Mouse (Mus musculus): ENCODE results near the gene Cnksr3. TPM values are rescaled to one million over a fixed set of nuclear protein-coding genes. Genes with fewer than 3 reads are reported as not detected.

The Cnksr3 gene
- polyA plus RNA-seq (2012; rRNA removed), result 7.5 and 8.9 TPM in 2 replicates

GRCm38 (mm10) chr10:7211696-7212482 lies at the start of gene Cnksr3:
Gene Cnksr3 (minus strand): TSS chr10:7212237.
- no peak for DNase-seq (ENCODE audit: low read depth)

DNA sequence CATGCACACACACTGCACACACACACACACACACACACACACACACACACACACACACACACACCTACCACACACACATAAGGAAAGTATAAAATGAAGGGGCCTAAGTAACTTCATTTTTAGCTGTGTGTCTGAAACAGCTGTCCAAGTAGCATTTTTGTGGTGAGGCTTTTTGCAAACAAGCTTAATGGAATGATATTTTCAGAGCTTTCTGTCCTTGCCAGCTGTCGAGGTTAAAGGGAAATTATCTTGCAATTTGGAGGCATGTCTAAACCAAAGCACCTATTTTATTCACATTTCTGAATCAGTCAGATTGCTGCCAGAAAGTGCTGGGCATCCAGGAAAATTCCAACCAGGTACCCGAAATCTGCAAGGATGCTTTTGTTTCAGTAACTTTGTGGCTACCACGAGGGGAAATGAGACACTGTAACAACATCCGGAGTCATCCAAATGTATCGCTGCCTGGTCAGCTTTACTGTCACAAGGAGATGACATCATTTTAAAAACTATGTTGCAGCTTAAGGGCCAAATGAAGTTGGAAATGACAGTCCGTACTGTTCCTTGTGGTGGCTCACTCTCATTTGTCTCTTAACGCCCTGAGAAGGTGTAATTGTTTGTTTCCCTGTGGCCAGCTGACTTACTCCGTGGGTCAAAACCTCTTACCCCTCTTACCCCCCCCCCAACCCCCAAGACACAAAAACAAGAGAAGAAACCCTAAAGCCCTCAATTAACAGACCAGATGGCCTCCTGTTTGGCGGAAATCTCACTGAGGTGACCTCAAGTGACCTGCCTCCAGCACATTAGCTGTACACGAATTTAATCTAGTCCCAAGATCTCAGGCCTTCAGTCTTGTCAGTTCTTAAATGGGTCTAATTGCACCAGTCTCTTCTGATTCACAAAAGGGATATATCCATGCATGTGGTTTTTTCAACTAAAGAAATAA lies 48.4 kb upstream of the Cnksr3 start:
- DNase-seq (ENCODE audit: low read depth), result no peak

GRCm38 (mm10) chr10:7258607-7259006 lies 46.6 kb upstream of the Cnksr3 start:
- no peak for DNase-seq (ENCODE audit: low read depth)

DNA sequence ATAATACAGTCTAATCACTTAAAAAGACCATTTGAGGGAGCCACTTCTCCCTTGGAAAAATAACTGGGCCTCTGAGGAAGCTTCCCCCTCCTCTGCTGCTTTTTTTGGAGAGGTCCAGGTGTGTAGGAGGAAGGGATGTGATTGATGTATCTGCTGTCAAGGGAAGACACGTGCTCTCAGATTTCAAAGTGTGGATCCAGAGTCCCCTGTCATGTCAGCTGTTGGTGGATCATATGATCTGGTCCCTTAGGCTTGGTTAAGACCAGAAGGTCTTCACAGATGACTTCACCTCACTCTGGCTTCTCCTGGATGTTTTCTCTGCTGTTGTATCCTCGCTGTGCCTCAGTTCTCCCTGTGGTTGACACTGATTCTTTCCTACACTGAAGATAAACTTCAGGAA lies 38.4 kb upstream of the Cnksr3 start:
- no peak for DNase-seq (ENCODE audit: low read depth)

GRCm38 (mm10) chr10:7234601-7235000 lies 22.6 kb upstream of the Cnksr3 start:
- DNase-seq (ENCODE audit: low read depth), result no peak

GRCm38 (mm10) chr10:7217551-7218127 lies 5.6 kb upstream of the Cnksr3 start:
- no peak for DNase-seq (ENCODE audit: low read depth)

DNA sequence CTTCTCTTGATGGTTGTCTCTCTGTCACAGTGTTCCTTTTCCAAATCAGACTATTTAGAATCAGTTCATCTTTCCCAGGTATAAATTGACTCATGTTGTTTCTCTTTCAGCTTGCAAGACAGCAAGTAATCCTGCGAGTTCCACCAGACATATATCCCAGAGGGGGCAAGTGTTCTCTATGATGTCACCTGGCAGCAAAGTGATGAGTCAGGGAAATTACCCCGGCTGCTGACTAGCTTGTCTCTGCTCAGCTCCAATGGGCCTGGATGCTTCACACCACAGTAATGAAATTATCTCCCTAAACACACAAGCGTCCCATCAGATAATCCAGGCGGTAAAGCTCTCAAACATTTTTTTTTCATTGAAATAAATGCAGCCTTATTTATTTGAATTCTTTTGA lies 2.7 kb upstream of the Cnksr3 start:
- no peak for DNase-seq (ENCODE audit: low read depth)

- no peak for DNase-seq (ENCODE audit: low read depth)
These were observed 1.1 kb upstream of the Cnksr3 start for GRCm38 (mm10) chr10:7213066-7213630.

DNA sequence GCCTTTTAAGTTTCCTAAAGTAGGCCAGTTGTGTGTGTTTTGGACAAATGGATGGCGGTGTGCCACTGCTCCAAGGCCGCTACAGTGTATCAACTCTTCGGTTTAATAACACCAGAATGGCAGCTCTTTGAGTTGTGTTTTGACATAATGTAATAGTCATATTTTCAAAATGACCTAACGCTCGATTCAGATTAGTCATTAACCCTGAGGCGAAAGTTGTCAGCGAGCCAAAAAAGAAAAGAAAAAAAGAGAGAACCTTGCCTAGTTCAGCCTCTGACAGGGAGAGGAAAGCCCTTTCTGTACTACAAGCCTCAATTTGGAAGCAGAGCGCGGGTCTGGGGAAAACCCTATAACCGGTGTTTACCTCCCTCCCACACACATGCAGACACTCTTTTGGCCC lies 500 bp upstream of the Cnksr3 start:
- DNase-seq (ENCODE audit: low read depth), result no peak

DNA sequence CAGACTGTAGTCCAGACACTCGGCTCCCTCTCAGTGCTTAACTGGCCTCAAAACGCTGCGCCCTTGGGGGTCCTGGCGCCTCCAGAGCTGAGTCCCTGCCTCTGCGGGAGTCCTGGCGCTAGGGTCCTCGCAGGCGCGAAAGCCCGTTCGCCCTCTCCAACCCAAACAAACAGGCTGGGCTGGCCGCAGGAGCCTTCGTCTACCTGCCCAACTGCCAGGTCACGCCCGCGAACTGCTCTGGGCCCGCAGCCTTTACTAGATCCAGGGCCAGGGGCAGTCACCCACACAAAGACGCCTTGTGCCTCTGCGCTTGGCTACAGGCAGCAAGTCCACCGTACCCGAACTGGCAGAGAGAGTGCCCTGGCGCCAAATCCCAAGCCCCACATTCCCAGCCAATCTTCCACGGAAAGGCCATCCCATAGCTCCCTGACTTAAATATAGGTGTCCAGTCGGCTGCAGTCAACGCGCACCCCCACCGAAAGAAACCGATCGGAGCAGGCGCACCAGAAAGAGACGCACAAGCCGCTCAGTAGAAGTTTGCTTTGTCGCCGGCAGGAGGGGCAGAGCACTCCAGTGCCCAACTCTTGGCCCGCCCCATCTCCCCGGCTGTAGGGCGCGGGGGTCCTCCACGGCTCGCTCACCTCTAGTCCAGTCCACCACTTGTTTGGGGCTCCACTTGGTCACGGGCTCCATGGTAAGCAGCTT lies 894 bp downstream of the Cnksr3 start:
- no peak for DNase-seq (ENCODE audit: low read depth)

DNA sequence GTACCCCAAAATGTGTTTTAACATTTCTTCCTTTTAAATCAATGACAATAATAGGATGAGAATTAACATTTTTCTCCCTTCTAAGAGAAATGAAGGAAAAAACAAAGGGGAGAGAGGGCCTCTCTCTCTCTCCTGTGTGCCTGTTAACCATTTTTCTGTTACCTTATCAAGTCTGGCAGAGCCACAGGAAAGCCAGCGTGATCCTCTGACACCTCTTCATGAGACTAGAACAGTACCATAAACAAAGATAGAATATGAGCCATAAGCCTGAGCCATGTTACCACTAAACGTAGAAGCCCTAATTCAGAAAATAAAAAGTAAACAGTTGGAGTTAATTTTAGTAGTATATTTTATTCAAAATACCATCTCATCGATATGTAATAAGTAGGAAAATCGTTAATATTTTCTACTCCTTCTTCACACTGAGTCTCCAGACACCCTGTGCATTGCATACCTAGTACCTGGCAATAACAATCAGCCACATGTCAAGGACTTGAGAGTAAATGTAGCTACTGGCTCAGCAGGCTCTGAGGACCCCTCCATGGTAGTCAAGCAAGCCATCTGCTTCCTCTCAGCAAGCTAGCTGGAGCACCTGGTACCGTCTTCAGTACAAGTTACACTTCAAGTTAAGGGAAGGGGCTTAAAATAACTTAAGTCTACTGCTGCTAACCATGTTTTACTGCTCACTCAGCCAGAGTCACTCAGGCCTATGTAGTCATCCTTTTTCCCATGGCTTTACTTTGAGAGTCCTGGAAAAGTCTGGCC lies 2.2 kb downstream of the Cnksr3 start:
- DNase-seq (ENCODE audit: low read depth), result no peak

DNA sequence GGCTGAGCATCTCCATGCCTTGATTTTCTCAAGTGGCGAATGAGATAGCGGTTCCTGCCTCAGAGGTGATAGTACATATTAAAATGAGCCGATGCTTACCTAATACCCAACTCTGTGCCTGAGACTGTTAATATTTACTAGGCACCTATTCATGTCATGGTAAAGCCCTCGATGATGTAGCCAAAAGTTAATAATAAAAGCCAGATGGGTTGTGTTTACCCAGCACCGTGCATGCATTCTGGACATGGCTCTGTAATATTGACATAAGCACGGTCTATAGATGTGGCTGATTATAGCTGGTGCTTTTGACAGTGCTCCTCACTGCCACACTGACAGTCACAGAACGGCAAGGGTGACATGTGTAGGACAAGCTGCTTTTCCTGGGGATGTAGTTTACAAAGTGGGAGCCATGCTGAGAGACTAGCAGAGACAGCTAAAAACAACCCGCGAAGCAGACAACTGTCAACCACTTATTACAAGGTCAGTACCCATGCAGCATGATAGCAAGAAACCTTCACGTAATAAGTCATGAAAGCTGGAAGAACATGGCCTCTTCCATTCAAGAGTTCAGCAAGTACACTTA lies 3.1 kb downstream of the Cnksr3 start:
- no peak for DNase-seq (ENCODE audit: low read depth)

DNA sequence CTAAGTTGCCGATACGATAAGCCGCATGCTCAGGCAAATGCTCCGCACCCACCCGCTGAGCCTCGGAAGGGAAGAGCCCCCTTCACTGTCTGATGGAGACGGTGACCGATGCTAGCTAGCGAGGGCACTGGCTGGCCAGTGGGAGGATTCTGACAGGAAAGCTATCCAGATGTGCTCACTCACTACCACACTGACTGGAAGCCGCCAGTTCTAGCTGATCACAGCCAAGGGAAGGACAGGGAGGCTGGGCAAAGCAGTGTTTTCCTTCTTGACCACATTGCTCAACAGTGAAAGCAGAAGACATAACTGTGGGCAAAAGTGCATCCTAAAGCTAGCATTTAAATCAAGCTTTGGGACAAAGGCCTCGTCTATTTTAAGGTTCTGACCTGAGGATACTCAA lies 4.7 kb downstream of the Cnksr3 start:
- DNase-seq (ENCODE audit: low read depth), result no peak

DNA sequence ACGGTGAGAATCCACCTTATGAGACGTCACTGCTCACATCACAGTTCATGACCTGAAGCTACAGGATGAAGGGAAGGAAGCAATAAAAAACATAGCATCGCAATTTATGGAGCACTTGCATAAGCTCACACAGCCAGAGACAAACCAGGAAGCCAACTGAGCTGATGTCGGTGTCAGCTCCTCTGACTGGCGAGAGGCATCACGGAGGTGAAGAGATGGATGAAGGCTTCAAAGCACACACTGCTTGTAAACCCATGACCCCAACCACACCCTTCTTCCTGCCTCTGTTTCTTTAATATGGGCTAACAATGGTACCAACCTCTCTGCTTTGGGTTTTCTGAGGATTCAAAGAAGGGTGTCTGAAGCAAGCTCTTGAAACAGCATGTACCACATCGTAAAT lies 5.5 kb downstream of the Cnksr3 start:
- no peak for DNase-seq (ENCODE audit: low read depth)

GRCm38 (mm10) chr10:7205576-7205975 lies 6.5 kb downstream of the Cnksr3 start:
- DNase-seq (ENCODE audit: low read depth), result no peak

GRCm38 (mm10) chr10:7204953-7205352 lies 7.1 kb downstream of the Cnksr3 start:
- no peak for DNase-seq (ENCODE audit: low read depth)

- no peak for DNase-seq (ENCODE audit: low read depth)
These were observed 9.5 kb downstream of the Cnksr3 start for GRCm38 (mm10) chr10:7202576-7202975.

DNA sequence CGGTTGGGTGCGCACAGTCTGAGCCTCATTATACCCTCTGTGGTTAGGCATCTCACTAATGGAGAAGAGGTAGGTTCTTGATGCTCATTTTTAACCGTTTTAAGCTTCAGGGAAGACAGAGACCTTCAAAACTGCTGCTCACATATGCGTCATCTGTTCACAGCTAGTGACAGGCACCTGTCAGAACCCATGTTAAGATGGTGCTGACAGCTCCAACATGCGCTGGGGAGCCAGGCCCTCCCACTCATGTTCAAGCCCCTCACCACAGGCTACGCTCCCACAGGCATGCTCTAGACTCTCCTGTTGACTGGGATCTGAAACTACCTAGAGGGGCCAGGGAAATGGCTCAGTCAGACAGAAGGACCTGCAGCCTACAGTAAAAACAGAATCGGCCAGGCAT lies 11.4 kb downstream of the Cnksr3 start:
- no peak for DNase-seq (ENCODE audit: low read depth)

- no peak for DNase-seq (ENCODE audit: low read depth)
These were observed 13.8 kb downstream of the Cnksr3 start for GRCm38 (mm10) chr10:7198201-7198600.

DNA sequence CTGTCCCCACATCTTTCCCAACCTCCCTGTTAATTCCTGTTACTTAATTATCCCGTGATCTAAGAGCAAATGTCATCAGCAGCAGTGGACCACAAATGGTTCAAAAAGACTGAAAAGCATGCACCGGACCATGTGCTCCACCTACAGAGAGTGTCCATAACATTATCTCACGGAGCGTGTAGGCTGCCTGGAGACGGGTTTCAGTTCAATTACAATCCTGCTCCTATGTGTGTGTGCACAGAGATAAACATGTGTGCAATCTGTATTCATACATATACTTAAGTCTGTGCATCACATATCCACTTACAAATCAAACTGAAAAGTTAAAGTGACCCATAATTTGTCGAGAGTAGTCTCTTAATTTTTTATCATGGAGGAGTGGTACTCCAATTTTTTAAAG lies 14.3 kb downstream of the Cnksr3 start:
- DNase-seq (ENCODE audit: low read depth), result no peak
